Mouse (Mus musculus): ENCODE measurements around the gene Ttc21a. TPM values are rescaled to one million over a fixed set of nuclear protein-coding genes. Genes with fewer than 3 reads are reported as not detected.
A peak's percentile ranks its signal among the peaks of the same experiment; 100 is the strongest.

Ttc21a gene
- polyA plus RNA-seq, 1 experiment from 2014 or later = 0.32 TPM

DNA sequence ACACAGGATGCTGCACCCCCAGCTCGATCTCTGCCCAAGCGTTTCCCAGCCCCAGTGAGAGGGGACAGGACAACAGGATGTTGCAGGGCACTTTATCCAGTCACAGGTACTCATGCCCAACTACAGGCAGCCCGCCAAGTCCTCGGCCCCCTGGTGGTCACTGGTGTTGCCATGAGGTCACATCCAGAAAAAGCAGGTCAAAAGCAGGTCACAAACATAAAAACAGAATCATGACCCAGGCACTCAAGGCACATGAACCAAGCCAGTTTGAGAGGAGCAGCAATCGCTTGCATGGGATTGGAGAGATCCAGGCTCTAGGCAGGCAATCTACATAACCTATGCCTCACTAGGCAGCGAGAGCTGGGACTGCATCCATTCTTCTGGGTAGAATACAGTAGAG, 32.8 kb downstream of the Ttc21a start:
- Histone ChIP-seq H3K27ac (peak overlapping the region; percentile 86), H3K36me3 (ENCODE audit: poor library complexity, severe bottlenecking) (0 out of 2 replicates have a peak, but pooled peaks cover 6% of the 10 kb centered on the region), H3K4me1 (peaks cover 27% of the 10 kb centered on the region), H3K27me3 (no peaks in the 10 kb centered on the region), H3K9me3 (replicated peaks) (no peaks in the 10 kb centered on the region), H3K4me3 (no peak overlapping the region), H3K4me2 (no peak overlapping the region), H3K9ac (peak overlapping the region; percentile 1; the same call in 1 of the 2 replicates)
- 42% methylated on average over 6 of the region's 6 CpGs for WGBS
- peak; percentile 28; the same call in 1 of the 2 replicates for ATAC-seq

DNA sequence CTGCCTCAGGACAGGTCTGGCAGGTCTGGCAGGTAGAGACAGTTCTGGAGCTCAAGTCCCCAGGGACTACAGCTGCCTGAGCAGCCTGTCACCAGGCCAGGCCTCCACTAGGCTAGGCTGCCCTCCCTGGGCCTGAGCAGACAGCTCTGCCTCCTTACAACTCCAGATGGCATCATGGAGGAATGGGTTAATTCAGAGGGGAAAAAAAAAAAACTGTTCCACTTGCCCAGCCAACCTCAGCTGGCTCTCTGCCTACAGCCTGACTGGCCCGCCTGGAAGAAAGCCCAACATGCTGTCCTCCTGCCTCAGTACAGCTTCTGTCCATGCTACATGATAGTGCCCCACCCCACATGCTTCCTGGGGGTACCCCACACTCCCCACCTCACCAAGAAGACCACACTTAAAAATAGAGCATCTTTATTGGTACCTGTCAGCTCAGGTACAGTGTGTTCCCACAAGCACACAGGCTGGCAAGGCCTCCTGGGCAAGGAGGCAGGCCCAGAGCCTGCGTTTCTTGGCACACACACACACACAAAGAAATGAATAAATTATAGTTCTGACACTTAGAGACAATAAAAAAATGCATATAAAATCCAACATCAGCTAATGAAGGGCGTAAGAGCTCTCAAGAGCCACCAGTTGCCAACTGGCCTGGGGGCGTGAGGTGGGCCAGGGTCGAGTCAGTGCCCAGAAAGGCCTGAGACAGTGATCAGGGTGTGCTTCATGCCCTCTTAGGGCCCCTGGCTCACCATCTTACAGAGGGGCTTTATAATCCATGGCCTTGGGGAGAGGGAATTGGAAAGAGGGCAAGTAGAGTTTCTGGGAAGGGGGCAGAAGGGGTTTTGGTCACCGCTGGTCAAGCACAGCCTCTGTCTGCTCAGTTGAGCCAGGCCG, 33.6 kb downstream of the Ttc21a start:
- no peak overlapping the region; the same call in 1 of the 2 replicates for H3K4me2 ChIP-seq
- 0 out of 2 replicates have a peak, but pooled peaks cover 6% of the 10 kb centered on the region for H3K36me3 ChIP-seq (ENCODE audit: poor library complexity, severe bottlenecking)
- H3K27ac ChIP-seq = peak overlapping the region; percentile 86
- peak; percentile 85 for ATAC-seq
- H3K4me3 ChIP-seq = no peak overlapping the region
- no peak overlapping the region for H3K9ac ChIP-seq
- H3K9me3 ChIP-seq (replicated peaks) = no peaks in the 10 kb centered on the region
- 74% methylated on average over 7 of the region's 7 CpGs for WGBS
- H3K27me3 ChIP-seq = no peaks in the 10 kb centered on the region
- H3K4me1 ChIP-seq = peaks cover 27% of the 10 kb centered on the region

DNA sequence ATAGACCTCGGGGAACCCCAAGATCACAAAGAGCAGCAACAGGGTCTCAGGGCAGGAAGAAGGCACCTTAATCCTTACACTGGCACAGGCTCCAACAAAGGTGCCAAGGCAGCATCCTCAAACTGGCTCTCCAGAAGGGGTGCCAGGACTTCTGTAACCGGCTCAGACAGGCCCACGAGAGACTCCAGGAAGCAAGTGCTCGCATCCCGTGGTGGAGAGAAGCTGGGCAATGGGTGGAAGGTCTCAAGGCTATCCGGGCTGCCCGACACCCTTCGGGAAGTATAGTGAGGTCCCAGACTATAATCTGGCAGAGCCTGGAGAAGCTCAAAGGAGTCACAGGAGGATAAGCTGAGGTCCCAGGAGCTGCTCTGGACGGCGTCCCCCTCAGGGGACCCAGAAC, 34.8 kb downstream of the Ttc21a start:
- H3K9ac ChIP-seq = no peak overlapping the region
- 0 out of 2 replicates have a peak, but pooled peaks cover 6% of the 10 kb centered on the region for H3K36me3 ChIP-seq (ENCODE audit: poor library complexity, severe bottlenecking)
- ATAC-seq = no peak
- H3K27me3 ChIP-seq = no peaks in the 10 kb centered on the region
- no peak overlapping the region for H3K4me3 ChIP-seq
- H3K9me3 ChIP-seq (replicated peaks) = no peaks in the 10 kb centered on the region
- H3K4me2 ChIP-seq = no peak overlapping the region
- 95% methylated on average over 10 of the region's 10 CpGs for WGBS
- peaks cover 29% of the 10 kb centered on the region for H3K4me1 ChIP-seq
- no peak overlapping the region for H3K27ac ChIP-seq

DNA sequence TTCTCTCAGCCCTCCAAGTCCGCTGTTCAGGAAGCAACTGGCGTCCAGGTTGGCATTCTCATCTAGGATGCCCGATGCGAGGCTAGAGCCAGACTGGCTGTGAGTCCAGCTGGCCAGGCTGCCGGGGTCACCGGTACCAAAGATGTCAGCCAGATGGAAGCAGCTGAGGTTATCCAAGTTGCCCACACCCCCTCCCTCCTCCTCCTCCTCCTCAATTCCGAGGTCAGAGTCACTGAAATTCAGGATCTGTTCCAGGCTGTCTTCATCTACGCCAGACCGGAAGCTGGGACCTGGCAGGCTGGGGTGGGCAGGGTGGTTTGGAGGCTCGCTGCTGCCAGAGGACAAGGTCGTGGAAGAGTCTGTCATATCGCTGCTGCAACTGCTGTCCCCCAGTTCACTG, 35.2 kb downstream of the Ttc21a start:
- H3K27me3 ChIP-seq = no peaks in the 10 kb centered on the region
- H3K4me1 ChIP-seq = peaks cover 33% of the 10 kb centered on the region
- H3K27ac ChIP-seq = no peak overlapping the region
- H3K4me2 ChIP-seq = no peak overlapping the region
- ATAC-seq = no peak
- WGBS = 88% methylated on average over 12 of the region's 12 CpGs
- no peaks in the 10 kb centered on the region for H3K9me3 ChIP-seq (replicated peaks)
- H3K36me3 ChIP-seq (ENCODE audit: poor library complexity, severe bottlenecking) = 0 out of 2 replicates have a peak, but pooled peaks cover 6% of the 10 kb centered on the region
- H3K4me3 ChIP-seq = no peak overlapping the region
- no peak overlapping the region for H3K9ac ChIP-seq

DNA sequence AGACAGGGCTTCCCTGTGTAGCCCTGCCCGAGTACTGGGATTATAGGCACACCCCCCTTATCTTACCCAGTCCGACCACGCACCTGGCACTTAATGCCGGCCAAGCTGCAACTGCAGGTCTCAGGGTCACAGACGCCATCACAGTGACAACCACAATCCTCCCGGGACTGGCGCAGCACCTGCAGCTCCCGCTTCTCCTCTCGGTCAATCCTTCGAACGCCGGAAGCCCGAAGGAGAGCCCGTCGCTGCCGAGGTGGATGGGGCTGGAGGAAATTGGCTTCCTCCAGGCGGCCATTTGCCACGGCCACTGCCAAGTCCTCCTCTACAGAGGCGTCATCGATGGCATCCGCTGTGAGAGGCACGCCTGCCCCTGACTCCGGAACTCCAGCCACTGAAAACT, 35.9 kb downstream of the Ttc21a start:
- H3K27ac ChIP-seq = no peak overlapping the region
- no peak for ATAC-seq
- WGBS = 95% methylated on average over 23 of the region's 23 CpGs
- no peak overlapping the region for H3K4me2 ChIP-seq
- 0 out of 2 replicates have a peak, but pooled peaks cover 6% of the 10 kb centered on the region for H3K36me3 ChIP-seq (ENCODE audit: poor library complexity, severe bottlenecking)
- no peaks in the 10 kb centered on the region for H3K9me3 ChIP-seq (replicated peaks)
- no peak overlapping the region for H3K4me3 ChIP-seq
- H3K4me1 ChIP-seq = peaks cover 40% of the 10 kb centered on the region
- H3K27me3 ChIP-seq = no peaks in the 10 kb centered on the region
- H3K9ac ChIP-seq = no peak overlapping the region; the same call in 1 of the 2 replicates

DNA sequence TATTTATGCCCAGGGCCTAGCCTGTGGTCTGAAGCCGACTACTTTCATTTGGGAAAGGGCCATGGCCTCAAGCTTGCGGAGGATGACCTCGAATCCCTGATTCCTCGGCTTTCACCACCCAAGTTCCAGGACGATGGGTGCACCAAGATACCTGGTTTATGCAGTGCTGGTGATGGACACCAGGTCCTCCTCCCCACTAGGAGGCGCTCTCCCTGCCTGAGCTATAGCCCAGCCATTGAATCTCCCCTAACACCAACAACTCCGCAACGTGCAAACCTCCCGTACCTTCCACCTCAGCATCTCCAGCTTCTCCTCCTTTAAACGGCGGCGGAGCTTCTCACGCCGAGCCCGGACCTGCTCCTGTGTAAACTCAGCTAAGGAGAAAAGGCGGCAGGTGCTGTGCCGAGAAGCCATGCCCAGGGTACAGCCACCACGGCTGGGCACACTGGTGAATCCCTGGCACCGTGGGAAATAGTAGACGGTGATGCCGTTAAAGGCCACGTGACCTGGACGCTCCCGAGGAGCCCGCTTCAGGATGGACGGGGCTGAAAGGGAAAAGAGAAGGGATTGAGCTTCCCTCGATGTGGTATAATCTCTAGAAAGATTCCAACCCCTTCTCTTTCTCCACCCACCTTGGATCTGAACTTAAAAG, 36.6 kb downstream of the Ttc21a start:
- Histone ChIP-seq H3K9me3 (replicated peaks) (no peaks in the 10 kb centered on the region), H3K27me3 (no peaks in the 10 kb centered on the region), H3K4me2 (no peak overlapping the region), H3K4me3 (no peak overlapping the region), H3K9ac (no peak overlapping the region), H3K4me1 (peaks cover 47% of the 10 kb centered on the region), H3K36me3 (ENCODE audit: poor library complexity, severe bottlenecking) (0 out of 2 replicates have a peak, but pooled peaks cover 6% of the 10 kb centered on the region), H3K27ac (no peak overlapping the region)
- WGBS = 94% methylated on average over 27 of the region's 27 CpGs
- ATAC-seq = no peak

DNA sequence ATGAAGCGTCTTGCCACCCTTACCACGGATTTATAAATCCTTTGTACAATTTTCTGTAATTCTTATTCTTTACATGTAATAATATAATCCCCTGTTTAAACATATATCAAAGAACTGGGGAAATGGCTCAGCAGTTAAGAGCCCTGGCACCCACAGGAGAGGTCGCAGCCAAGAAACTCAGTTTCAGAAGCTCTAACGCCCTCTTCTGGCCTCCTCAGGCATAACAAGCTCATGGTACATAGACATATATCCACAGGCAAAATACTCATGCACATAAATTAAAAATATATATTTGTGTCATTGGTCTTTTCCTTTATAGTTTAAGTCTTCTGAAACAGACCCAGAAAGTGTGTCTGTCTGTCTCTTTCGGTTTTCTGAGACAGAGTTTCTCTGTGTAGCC, 37.2 kb downstream of the Ttc21a start:
- WGBS = 81% methylated on average over 5 of the region's 5 CpGs
- 0 out of 2 replicates have a peak, but pooled peaks cover 6% of the 10 kb centered on the region for H3K36me3 ChIP-seq (ENCODE audit: poor library complexity, severe bottlenecking)
- peaks cover 51% of the 10 kb centered on the region for H3K4me1 ChIP-seq
- no peaks in the 10 kb centered on the region for H3K9me3 ChIP-seq (replicated peaks)
- no peak overlapping the region for H3K4me3 ChIP-seq
- no peaks in the 10 kb centered on the region for H3K27me3 ChIP-seq
- H3K4me2 ChIP-seq = no peak overlapping the region
- no peak overlapping the region for H3K9ac ChIP-seq
- H3K27ac ChIP-seq = no peak overlapping the region
- no peak for ATAC-seq

DNA sequence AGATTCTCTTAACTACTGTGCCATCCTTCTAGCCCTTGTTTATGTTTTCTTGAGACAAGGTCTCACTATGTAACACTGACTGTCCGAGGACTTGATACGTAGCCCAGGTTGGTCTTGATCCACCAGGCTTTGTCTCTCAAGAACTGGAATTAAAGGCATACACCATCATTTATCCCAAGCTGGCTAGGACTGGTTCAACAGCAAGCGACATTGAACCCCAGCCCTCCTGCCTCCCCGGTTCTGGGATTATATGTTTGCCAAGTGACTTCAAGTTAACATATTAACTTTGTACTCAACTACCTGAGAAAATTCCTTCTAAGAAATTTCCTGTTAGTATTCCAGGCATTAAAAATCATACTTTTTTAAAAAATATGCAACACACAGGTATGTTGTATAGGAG, 37.9 kb downstream of the Ttc21a start:
- no peak overlapping the region for H3K27ac ChIP-seq
- H3K4me1 ChIP-seq = peaks cover 45% of the 10 kb centered on the region
- WGBS = 95% methylated on average over 4 of the region's 4 CpGs
- no peak for ATAC-seq
- H3K4me3 ChIP-seq = no peak overlapping the region
- no peaks in the 10 kb centered on the region for H3K27me3 ChIP-seq
- no peak overlapping the region for H3K9ac ChIP-seq
- 0 out of 2 replicates have a peak, but pooled peaks cover 6% of the 10 kb centered on the region for H3K36me3 ChIP-seq (ENCODE audit: poor library complexity, severe bottlenecking)
- no peak overlapping the region for H3K4me2 ChIP-seq
- no peaks in the 10 kb centered on the region for H3K9me3 ChIP-seq (replicated peaks)

DNA sequence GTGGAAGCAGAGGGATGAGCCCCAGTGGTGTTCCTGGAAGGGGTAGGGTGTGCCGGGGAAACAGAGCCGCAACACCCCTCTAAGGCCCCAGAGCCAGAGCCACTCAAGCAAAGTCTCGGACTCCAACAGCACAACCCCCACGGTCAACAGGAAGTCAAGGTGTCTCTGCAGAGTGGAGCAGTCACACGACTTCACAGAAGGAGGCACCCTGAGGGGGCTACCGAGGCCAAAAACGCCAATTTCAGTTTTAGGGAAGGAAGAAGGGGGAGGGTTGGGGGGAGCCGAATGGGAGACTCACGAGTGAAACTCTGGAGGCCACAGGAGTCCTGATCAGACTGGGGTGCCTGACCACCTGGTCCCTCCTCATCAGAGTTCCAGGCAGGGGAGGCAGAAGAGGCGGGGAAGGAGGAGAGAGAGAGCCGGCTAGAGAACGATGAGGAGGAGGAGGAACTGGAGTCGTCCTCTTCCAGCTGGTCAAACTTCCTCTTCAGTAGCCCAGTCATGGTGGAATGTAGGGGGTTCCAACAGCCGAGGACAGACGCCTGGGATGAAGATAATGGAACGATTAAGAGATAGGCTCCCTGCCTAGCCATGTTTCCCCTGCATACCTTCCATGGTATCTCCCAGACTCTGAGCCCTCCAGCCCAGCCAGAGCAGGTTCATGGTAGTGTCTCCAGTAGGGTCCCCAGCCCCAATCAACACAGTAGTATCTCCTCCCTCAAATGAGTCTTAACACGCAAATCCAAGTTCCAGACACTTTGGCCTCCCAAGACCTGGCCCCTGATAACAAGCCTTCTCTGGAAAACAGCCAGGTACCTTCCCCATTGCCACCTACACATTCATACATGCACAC, 39.5 kb downstream of the Ttc21a start:
- no peak overlapping the region for H3K4me3 ChIP-seq
- H3K4me2 ChIP-seq = no peak overlapping the region
- 72% methylated on average over 17 of the region's 17 CpGs for WGBS
- H3K36me3 ChIP-seq (ENCODE audit: poor library complexity, severe bottlenecking) = 0 out of 2 replicates have a peak, but pooled peaks cover 6% of the 10 kb centered on the region
- 0 out of 2 replicates have a peak overlapping the region, but pooled peaks have one; percentile 8 for H3K9ac ChIP-seq
- H3K27me3 ChIP-seq = no peaks in the 10 kb centered on the region
- no peak for ATAC-seq
- H3K4me1 ChIP-seq = peaks cover 45% of the 10 kb centered on the region
- no peaks in the 10 kb centered on the region for H3K9me3 ChIP-seq (replicated peaks)
- no peak overlapping the region for H3K27ac ChIP-seq

DNA sequence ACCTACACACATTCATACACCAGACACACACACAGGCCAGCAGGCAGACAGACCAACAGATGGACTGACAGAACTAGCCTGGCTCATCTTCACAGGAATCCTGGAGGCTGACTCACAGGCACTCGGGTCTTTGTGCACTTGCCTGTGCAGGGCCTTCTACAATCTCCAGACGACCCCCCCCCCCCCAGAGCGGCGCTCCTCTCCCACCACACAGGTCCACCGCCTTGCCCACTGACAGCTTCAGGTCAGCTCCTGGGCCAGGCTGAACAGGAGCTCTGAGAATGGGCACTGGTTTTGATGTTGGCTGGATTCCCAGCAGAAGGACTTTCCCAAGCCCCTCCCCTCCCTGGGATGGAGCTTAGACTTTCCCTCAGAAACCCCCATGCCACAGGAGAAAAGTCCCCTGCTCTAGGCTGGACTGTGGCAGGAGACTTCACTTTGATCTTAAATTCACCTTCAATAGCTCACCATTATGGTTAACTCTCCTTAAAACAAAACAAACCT, 40.2 kb downstream of the Ttc21a start:
- Histone ChIP-seq H3K27me3 (peaks cover 3% of the 10 kb centered on the region; the same call in 1 of the 2 replicates), H3K36me3 (ENCODE audit: poor library complexity, severe bottlenecking) (0 out of 2 replicates have a peak, but pooled peaks cover 6% of the 10 kb centered on the region), H3K4me1 (peaks cover 52% of the 10 kb centered on the region), H3K4me2 (no peak overlapping the region), H3K9me3 (replicated peaks) (no peaks in the 10 kb centered on the region), H3K9ac (no peak overlapping the region; the same call in 1 of the 2 replicates), H3K4me3 (no peak overlapping the region), H3K27ac (no peak overlapping the region)
- 56% methylated on average over 5 of the region's 5 CpGs for WGBS
- no peak for ATAC-seq

DNA sequence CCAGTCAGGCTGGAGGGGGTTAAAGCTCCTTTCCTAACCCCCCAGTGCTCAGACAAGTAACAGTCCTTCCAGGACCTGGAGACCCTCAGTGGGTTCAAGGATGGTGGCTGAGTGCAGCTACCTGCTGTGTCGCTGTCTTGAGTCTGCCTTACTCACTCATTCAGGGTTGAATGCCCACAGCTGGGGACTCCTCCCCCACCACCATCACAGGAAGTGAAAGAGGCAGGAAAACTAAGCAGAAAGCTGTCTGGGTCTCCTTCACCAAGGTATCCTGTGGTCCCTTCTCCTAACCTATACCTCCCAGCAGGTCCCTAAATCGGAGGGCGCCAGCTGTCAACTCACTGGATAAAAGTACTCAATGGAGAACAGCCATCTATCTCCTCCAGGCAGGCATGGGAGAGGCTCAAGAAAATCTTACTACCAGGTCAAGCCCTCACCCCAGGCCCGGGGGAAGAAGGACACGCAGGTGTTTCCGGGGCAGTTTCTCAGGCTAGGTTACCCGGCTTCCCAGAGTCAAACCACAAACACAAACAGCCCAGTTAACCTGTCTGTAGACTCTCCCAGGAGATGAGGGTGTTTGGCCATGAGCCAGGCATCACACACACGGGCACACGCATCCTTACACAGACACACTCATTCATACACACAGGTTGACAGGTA, 40.9 kb downstream of the Ttc21a start:
- H3K27me3 ChIP-seq = peaks cover 9% of the 10 kb centered on the region
- H3K4me1 ChIP-seq = peaks cover 53% of the 10 kb centered on the region
- H3K4me3 ChIP-seq = no peak overlapping the region
- ATAC-seq = no peak
- H3K9me3 ChIP-seq (replicated peaks) = no peaks in the 10 kb centered on the region
- H3K27ac ChIP-seq = no peak overlapping the region
- H3K36me3 ChIP-seq (ENCODE audit: poor library complexity, severe bottlenecking) = 0 out of 2 replicates have a peak, but pooled peaks cover 6% of the 10 kb centered on the region
- 53% methylated on average over 9 of the region's 9 CpGs for WGBS
- H3K9ac ChIP-seq = no peak overlapping the region; the same call in 1 of the 2 replicates
- H3K4me2 ChIP-seq = no peak overlapping the region
